Mouse (Mus musculus) neural tube, embryonic 15.5 days (tissue): ENCODE results near the gene L3hypdh. TPM values are rescaled to one million over a fixed set of nuclear protein-coding genes. Genes with fewer than 3 reads are reported as not detected.
A peak's percentile ranks its signal among the peaks of the same experiment; 100 is the strongest.

Source experiments
- ATAC-seq: fragments of 200-750 bp; cut with Nextera tagmentation; 2 replicates; pipeline ENCODE4 v1.8.0; 2017; ENCODE audit warnings: mild to moderate bottlenecking, moderate TSS enrichment, moderate library complexity; ENCODE audit not compliant: low FRiP score
- H3K27ac ChIP-seq: fragments of 300-500 bp; sonication (generic); replicated peaks from 2 replicates; pipeline ENCODE4 v1.5.1; 2015; ENCODE audit warnings: mild to moderate bottlenecking, inconsistent platforms
- H3K27me3 ChIP-seq: fragments of 300-500 bp; sonication (generic); replicated peaks from 2 replicates; pipeline ENCODE4 v1.6.1; 2015; ENCODE audit warnings: inconsistent platforms
- H3K36me3 ChIP-seq: fragments of 300-500 bp; sonication (generic); 2 replicates; pipeline ENCODE4 v1.6.1; 2015; ENCODE audit warnings: inconsistent platforms
- H3K4me1 ChIP-seq: fragments of 300-500 bp; sonication (generic); 2 replicates; pipeline ENCODE4 v1.6.1; 2015; ENCODE audit warnings: inconsistent platforms
- H3K4me2 ChIP-seq: fragments of 300-500 bp; sonication (generic); 2 replicates; pipeline ENCODE4 v1.6.1; 2015; ENCODE audit warnings: inconsistent platforms, mild to moderate bottlenecking, moderate library complexity
- H3K4me3 ChIP-seq: fragments of 300-500 bp; sonication (generic); replicated peaks from 2 replicates; pipeline ENCODE4 v1.5.1; 2015; ENCODE audit warnings: mild to moderate bottlenecking, inconsistent platforms
- H3K9ac ChIP-seq: fragments of 300-500 bp; sonication (generic); replicated peaks from 2 replicates; pipeline ENCODE4 v1.6.1; 2015; ENCODE audit warnings: mild to moderate bottlenecking, inconsistent platforms
- H3K9me3 ChIP-seq: fragments of 300-500 bp; sonication (generic); replicated peaks from 2 replicates; pipeline ENCODE4 v1.6.1; 2016; ENCODE audit warnings: inconsistent platforms
- WGBS: fragments of 180-500 bp; shearing (Covaris S2); methylation state at CpG from one replicate; pipeline ENCODE4 v1.1.7; 2015; ENCODE audit warnings: mixed read lengths; 5-methylcytosine and 5-hydroxymethylcytosine counted together
- polyA plus RNA-seq: library from polyadenylated mRNA; unstranded; fragments of >200 nt; fragmentation: Nextera tagmentation; extraction: Ambion mirVana; gene quantifications from 2 replicates; pipeline ENCODE4 v1.2.1, GENCODE M21; 2015

L3hypdh gene
- polyA plus RNA-seq, 1 experiment from 2014 or later: 14.4 TPM

DNA sequence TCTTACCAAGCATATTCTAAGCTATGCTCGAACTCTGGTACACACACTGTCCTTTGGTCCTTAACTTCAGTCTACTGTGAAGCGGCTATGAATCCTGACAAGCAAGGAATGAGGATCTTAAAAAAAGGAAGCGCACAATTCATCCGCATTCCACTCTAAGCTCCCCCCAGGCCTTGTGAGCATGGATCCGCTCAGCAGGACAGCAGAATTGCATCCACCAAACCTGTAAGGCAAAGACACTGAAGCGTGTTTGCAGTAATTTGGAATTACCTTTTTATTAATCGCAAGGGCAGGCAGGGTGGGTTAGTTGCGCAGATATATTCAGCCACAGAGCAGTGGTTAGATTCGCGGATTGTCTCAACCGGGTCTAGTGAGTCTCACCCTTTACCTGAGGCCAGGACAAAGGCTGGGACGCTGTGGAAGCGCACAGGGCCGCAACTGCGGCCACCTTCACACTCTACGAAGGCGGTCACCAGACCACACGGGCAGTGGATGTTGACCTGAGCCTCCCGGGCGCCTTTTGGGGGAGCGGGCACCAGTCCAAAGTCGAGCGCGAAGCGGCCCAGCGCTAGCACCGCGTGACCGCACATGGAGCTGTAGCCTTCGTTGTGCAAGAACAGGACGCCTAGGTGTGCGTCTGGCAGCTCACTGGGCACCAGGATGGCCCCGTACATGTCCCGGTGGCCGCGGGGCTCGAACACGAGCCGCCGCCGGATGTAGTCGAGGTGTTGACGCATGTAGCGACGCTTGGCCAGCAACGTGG, 797 bp downstream of the L3hypdh start:
- H3K9me3 ChIP-seq: no peaks in the 10 kb centered on the region

GRCm38 (mm10) chr12:72083265-72083664, 2.0 kb downstream of the L3hypdh start:
- H3K27me3 ChIP-seq: no peaks in the 10 kb centered on the region
- H3K9me3 ChIP-seq: no peaks in the 10 kb centered on the region
- peaks cover 36% of the 10 kb centered on the region for H3K4me1 ChIP-seq
- 82% methylated on average over 9 of the region's 9 CpGs for WGBS
- no peaks in the 10 kb centered on the region for H3K36me3 ChIP-seq
- H3K9ac ChIP-seq: no peak overlapping the region
- H3K4me2 ChIP-seq: peak overlapping the region; percentile 87
- no peak overlapping the region for H3K27ac ChIP-seq
- no peak for ATAC-seq
- H3K4me3 ChIP-seq: no peak overlapping the region

More for the DNA sequence above, 797 bp downstream of the L3hypdh start:
- no peaks in the 10 kb centered on the region for H3K27me3 ChIP-seq
- H3K4me2 ChIP-seq: peak overlapping the region; percentile 87
- H3K4me1 ChIP-seq: peaks cover 40% of the 10 kb centered on the region
- no peaks in the 10 kb centered on the region for H3K36me3 ChIP-seq
- 3% methylated on average over 45 of the region's 46 CpGs for WGBS
- peak overlapping the region; percentile 97 for H3K27ac ChIP-seq
- H3K9ac ChIP-seq: peak overlapping the region; percentile 63
- peak overlapping the region; percentile 61 for H3K4me3 ChIP-seq
- ATAC-seq: peak; percentile 7; the same call in 1 of the 2 replicates

DNA sequence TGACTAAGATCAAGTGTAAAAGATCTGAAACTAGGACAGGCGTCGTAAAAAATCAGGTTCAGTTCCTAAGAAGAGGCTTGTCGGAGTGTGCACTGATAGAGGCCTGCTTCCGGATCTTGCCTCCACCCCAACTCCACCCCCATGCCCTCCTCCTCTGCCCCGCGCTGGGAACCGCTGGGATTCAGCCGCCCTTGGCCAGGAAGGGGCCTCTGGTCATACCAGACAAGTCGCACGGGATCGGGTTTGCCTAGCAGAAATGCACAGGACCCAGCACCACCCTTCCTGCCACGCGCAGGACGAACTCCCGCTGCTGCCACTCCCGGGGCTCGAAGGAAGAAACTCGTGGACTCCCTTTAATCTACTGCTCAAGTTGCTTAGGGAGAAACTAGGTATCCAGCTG, 2.9 kb downstream of the L3hypdh start:
- peaks cover 27% of the 10 kb centered on the region for H3K4me1 ChIP-seq
- H3K27ac ChIP-seq: no peak overlapping the region
- WGBS: 36% methylated on average over 18 of the region's 18 CpGs
- ATAC-seq: no peak
- H3K4me2 ChIP-seq: peak overlapping the region; percentile 53
- no peaks in the 10 kb centered on the region for H3K27me3 ChIP-seq
- no peak overlapping the region; the same call in 1 of the 2 replicates for H3K9ac ChIP-seq
- peak overlapping the region; percentile 16; the same call in 1 of the 2 replicates for H3K4me3 ChIP-seq
- H3K36me3 ChIP-seq: no peaks in the 10 kb centered on the region
- H3K9me3 ChIP-seq: no peaks in the 10 kb centered on the region

DNA sequence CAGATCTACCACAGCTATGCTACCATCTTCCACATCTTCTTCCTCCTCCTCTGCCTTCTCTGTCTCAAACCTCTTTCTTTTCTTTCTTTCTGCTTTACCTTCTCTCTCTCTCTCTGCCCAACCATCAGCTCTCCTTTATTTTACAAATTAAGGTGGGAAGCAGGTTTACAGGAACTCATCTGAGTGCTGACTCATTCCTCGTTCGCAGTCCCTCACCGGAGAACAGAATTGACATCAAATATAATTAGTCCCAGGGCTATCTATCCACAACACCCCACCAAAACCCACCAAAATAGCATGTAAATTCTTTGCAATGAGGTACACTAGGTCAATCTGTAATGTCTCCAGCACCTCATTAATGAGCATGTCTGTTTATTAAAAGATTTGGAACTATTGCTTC, 3.3 kb downstream of the L3hypdh start:
- Histone ChIP-seq H3K36me3 (no peaks in the 10 kb centered on the region), H3K9me3 (no peaks in the 10 kb centered on the region), H3K4me1 (peaks cover 24% of the 10 kb centered on the region), H3K27ac (no peak overlapping the region), H3K27me3 (no peaks in the 10 kb centered on the region), H3K4me3 (no peak overlapping the region), H3K9ac (no peak overlapping the region), H3K4me2 (peak overlapping the region; percentile 53)
- 62% methylated on average over 3 of the region's 3 CpGs for WGBS
- no peak for ATAC-seq

DNA sequence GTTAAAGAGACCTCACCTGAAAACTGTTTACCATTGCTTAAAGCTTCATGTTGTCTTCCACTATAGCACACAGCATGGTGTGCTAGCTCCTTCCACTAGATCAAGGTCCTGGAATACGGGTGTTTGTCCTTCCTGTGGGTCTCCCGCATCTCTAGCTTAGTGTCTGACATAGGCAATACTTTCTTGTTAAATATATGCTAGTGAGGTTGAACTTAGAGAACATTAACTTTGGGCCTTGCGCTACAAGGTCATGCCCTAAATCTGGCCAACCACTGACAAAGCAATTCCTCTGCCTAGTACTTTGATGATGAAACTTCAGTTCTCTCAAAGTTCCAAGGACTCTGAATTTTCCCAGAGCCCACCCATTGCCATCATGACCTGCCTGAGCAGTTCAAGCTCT, 7.0 kb downstream of the L3hypdh start:
- no peaks in the 10 kb centered on the region for H3K27me3 ChIP-seq
- H3K4me2 ChIP-seq: no peak overlapping the region
- H3K36me3 ChIP-seq: 0 out of 2 replicates have a peak, but pooled peaks cover 3% of the 10 kb centered on the region
- ATAC-seq: no peak
- no peak overlapping the region for H3K27ac ChIP-seq
- no peaks in the 10 kb centered on the region for H3K9me3 ChIP-seq
- 92% methylated on average over 3 of the region's 3 CpGs for WGBS
- H3K4me1 ChIP-seq: peaks cover 7% of the 10 kb centered on the region
- H3K4me3 ChIP-seq: no peak overlapping the region
- H3K9ac ChIP-seq: no peak overlapping the region

- Histone ChIP-seq H3K36me3 (0 out of 2 replicates have a peak, but pooled peaks cover 3% of the 10 kb centered on the region), H3K27ac (peak within 1 kb of the TSS; percentile 93), H3K4me1 (peaks cover 17% of the 10 kb centered on the region), H3K4me2 (peak within 1 kb of the TSS; percentile 82), H3K9ac (peak within 1 kb of the TSS; percentile 80), H3K4me3 (peak within 1 kb of the TSS; percentile 77), H3K27me3 (no peaks in the 10 kb centered on the region), H3K9me3 (no peaks in the 10 kb centered on the region)
- WGBS: under 1% methylated on average over 94 of the region's 94 CpGs
- peak; percentile 92 for ATAC-seq
Measured at GRCm38 (mm10) chr12:72070327-72071269, 14.6 kb downstream of the L3hypdh start, which contains the start of gene Gpr135. TSS of gene Gpr135 (minus strand) at chr12:72071125.

- peak overlapping the region; percentile 80 for H3K9ac ChIP-seq
- H3K27me3 ChIP-seq: no peaks in the 10 kb centered on the region
- peak; percentile 76 for ATAC-seq
- peak overlapping the region; percentile 93 for H3K27ac ChIP-seq
- peak overlapping the region; percentile 77 for H3K4me3 ChIP-seq
- peak overlapping the region; percentile 82 for H3K4me2 ChIP-seq
- 3% methylated on average over 40 of the region's 40 CpGs for WGBS
- H3K36me3 ChIP-seq: no peaks in the 10 kb centered on the region
- no peaks in the 10 kb centered on the region for H3K9me3 ChIP-seq
- H3K4me1 ChIP-seq: peaks cover 17% of the 10 kb centered on the region
Measured at GRCm38 (mm10) chr12:72069626-72070326, 15.5 kb downstream of the L3hypdh start.

DNA sequence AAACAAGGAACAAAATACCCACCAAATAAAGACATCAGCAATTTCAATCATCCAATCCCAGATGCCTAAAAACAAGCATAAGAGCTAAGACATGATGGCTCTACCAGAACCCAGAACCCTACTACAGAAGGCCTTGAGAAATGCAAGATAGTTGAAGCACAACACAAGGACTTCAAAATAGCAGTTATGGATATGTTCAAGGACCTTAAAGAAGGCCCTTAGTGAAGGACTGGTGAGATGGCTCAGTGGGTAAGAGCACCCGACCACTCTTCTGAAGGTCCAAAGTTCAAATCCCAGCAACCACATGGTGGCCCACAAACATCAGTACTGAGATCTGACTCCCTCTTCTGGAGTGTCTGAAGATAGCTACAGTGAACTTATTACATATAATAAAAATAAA, 27.5 kb downstream of the L3hypdh start:
- 84% methylated on average over 1 of the region's 1 CpGs for WGBS

GRCm38 (mm10) chr12:72053851-72054250, 31.4 kb downstream of the L3hypdh start:
- H3K27ac ChIP-seq: no peak overlapping the region
- WGBS: 34% methylated on average over 6 of the region's 6 CpGs
- no peak overlapping the region for H3K4me2 ChIP-seq
- no peaks in the 10 kb centered on the region for H3K27me3 ChIP-seq
- H3K36me3 ChIP-seq: no peaks in the 10 kb centered on the region
- ATAC-seq: no peak
- no peaks in the 10 kb centered on the region for H3K4me1 ChIP-seq
- H3K9me3 ChIP-seq: no peaks in the 10 kb centered on the region
- no peak overlapping the region for H3K4me3 ChIP-seq
- H3K9ac ChIP-seq: no peak overlapping the region

More for the DNA sequence above, 27.5 kb downstream of the L3hypdh start:
- H3K4me2 ChIP-seq: no peak overlapping the region
- H3K36me3 ChIP-seq: no peaks in the 10 kb centered on the region
- no peaks in the 10 kb centered on the region for H3K27me3 ChIP-seq
- no peak overlapping the region for H3K9ac ChIP-seq
- H3K27ac ChIP-seq: no peak overlapping the region
- no peaks in the 10 kb centered on the region for H3K9me3 ChIP-seq
- no peaks in the 10 kb centered on the region for H3K4me1 ChIP-seq
- H3K4me3 ChIP-seq: no peak overlapping the region
- no peak for ATAC-seq

DNA sequence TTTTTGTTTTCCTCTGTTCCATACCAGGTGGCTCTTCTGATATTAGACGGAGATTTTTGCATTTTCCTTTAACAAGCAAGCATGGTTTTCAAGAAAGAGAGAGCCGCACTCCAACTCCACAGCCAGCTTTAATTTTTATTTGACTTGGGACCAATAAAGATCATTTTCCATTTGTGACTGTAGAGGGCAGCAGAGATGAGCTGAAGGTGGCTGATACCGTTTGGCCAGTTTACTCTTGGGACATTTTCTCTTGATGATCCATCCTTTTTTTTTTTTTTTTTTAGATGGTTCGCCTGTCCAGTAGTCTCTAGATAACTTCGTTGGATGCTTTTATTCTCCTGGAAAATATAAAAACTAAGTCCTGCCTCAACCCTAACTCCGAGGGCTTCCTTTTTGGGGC, 31.9 kb downstream of the L3hypdh start:
- H3K9me3 ChIP-seq: no peaks in the 10 kb centered on the region
- H3K4me2 ChIP-seq: no peak overlapping the region
- H3K4me3 ChIP-seq: no peak overlapping the region
- no peak overlapping the region for H3K27ac ChIP-seq
- no peaks in the 10 kb centered on the region for H3K4me1 ChIP-seq
- no peak overlapping the region for H3K9ac ChIP-seq
- no peaks in the 10 kb centered on the region for H3K36me3 ChIP-seq
- no peak for ATAC-seq
- no peaks in the 10 kb centered on the region for H3K27me3 ChIP-seq
- 38% methylated on average over 6 of the region's 6 CpGs for WGBS

DNA sequence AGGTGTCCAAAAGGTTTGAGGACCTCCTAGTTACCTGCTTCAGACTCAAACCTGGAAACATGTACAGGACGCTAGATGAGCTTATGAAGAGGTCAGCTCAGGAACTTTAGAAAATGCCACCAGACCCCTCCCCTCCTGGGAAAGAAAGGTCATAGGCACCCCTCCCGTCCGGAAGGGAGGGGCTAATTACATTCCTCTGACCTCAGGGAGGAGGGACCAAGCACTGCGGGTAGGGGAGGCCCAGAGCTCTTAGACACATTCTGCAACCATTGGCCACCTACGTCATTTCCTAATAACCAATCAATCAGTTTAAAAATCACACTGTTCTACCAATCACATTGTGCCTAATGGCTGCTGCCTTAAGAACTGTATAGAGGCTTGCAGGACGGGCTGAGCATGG, 32.7 kb downstream of the L3hypdh start:
- no peak for ATAC-seq
- WGBS: 84% methylated on average over 6 of the region's 6 CpGs
- H3K4me2 ChIP-seq: no peak overlapping the region
- no peaks in the 10 kb centered on the region for H3K4me1 ChIP-seq
- H3K36me3 ChIP-seq: no peaks in the 10 kb centered on the region
- no peaks in the 10 kb centered on the region for H3K27me3 ChIP-seq
- no peaks in the 10 kb centered on the region for H3K9me3 ChIP-seq
- H3K27ac ChIP-seq: no peak overlapping the region
- no peak overlapping the region for H3K9ac ChIP-seq
- no peak overlapping the region for H3K4me3 ChIP-seq
